Mouse (Mus musculus) kidney, adult 2 months (tissue): ENCODE measurements around the gene Wbp1.

Experiments
- CTCF ChIP-seq: fragments of 200-500 bp; conservative IDR thresholded peaks from 2 replicates; pipeline ENCODE4 v1.5.1; 2011; ENCODE audit warnings: low read depth, mild to moderate bottlenecking, control low read depth, low read length, moderate library complexity, mixed read lengths; ENCODE audit not compliant: insufficient read depth, insufficient read length
- POLR2A ChIP-seq: fragments of 200-500 bp; IDR thresholded peaks from one replicate; pipeline ENCODE4 v1.6.1; 2011; ENCODE audit warnings: low read depth, low read length, control low read depth

- TF ChIP-seq POLR2A (no peak), CTCF (no peak)
Measured at GRCm38 (mm10) chr6:83134226-83134625, 12.9 kb upstream of the Wbp1 start.
